Mouse (Mus musculus): ENCODE data around the gene Sh3rf3. TPM values are rescaled to one million over a fixed set of nuclear protein-coding genes. Genes with fewer than 3 reads are reported as not detected.

Gene Sh3rf3
- 10 to 100 TPM; 33.9 to 40.3 (median 35.8) TPM for total RNA-seq (2022)

DNA sequence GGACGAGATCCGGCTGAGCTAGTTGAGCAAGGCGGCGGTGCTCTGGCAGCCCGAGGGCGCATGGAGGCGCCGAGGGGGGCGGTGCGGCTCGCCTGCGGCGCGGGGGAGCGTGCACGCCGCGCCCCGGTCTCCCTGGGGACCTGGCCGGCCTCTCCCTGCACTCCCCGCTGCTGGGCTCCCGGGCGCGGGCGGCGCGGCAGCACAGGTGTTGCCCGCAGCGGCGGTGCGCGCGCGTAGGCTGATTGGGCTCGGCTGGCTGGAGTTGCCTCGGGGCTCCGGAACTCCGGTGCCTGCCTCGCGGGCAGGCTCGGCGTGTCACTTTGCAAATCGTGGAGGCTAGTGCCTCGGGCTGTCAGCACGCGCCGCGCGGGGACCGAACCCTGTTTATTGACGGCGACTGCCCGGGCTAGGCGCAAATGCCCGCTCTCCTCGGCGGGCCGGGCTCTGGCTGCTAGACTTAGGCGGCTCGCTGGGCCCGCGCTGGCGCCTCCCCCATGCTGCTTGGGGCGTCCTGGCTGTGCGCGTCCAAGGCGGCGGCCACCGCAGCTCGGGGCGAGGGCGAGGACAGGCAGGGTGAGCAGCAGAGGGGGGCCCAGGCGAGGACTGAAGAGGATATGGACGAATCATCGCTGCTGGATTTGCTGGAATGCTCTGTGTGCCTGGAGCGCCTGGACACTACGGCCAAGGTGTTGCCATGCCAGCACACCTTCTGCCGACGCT, at the start of gene Sh3rf3:
Gene Sh3rf3, plus strand, starts transcription at position 279 of the 720 bp plus-strand sequence.
- DNase-seq (ENCODE audit: low spot score in 2 of 2), result peak in 1 of 2 experiments; percentile 29

DNA sequence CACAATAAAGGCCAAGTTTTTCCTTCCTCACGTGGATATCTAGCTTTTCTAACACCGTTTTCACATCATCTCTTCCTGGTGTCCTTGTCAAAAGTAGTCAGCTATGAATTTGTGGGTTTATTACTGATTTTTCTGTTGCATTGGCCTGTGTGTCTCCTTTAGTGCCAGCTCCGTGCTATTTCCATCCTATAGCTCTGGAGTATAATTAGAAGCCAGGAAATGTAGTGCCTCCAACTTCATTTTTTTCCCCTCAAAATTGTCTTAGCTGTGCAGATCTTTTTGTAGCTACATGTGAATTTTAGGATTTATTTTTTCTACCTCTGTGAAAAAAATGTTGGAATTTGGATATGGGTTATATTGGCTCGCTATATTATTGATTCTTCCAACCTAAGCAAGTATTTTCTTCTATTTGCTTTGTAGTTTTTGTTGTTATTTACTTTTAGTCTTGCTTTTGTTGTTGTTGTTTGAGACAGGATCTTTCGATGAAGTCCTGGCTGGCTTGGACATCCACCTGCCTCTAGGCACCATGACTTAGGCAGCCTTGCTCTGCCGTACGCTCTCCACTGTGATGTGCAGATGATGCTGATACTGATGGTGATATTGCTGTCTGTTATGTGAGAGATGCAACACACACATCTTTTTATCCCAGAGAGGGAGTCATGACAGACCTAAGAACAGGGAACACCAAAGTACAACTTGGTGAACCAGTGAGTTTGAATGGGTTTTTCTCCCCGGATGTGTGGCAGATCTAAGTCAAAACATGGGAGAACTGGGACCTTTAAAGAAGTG, 24.5 kb upstream of the Sh3rf3 start:
- DNase-seq (ENCODE audit: low spot score in 2 of 2), result no peak

DNA sequence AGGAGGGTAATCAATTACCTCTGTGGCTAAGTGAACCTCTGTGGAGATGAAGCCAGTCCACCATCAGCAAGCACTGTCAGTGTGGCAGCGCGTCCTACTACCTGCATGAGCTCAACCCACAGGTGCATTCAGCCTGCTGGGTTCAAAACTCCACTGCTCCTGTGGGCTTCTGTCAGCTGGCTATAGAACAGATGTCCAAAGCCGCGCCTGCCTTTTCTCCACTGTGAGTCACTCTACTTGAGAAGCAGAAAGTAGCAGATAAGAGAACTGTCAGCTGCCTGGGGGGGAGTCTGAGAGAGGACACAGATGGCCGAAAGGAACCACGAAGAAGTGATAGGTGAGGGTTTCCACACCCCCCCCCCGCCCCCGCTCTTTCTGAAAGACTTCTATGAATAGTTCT, 15.6 kb upstream of the Sh3rf3 start:
- DNase-seq (ENCODE audit: low spot score in 2 of 2), result peak in 1 of 2 experiments; percentile 60

DNA sequence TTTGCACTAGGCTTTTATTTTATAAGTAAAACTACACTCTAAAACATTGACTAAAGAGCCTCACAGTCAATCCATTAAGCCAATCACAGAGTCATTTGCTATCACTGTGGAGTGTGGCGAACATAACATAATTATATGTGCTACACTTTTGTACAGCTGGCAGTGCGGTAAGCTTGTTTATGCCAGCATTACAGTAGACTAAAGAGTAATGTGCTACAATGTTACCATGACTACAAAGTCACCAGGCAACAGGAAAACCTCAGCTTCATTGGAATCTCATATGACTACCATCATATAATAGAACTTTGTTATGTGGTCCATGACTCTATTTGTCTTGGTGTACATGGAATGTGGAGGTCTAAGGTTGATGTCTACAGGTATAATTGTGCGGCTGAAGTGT, 15.0 kb upstream of the Sh3rf3 start:
- DNase-seq (ENCODE audit: low spot score in 2 of 2), result no peak

DNA sequence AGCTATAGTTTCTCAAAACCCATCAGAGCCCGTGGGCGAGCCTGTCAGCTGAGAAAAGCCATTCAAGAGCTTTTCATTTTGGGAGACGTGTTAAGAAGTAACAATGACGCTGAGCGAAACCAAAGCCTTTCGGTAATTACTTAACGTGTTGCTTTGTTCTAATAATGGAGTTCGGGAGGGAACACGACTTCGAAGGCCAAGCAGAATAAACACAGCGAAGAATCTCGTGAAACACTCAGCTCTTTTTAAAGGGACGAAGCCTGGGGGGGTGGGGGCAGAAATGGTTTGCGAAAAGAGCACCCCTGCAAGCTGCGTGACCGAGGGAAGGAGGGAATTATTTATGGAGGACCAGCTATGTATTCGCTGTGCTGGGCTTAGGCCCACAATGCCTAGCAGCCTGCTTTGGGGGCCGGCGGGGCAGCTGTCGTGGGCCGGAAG, 12.1 kb upstream of the Sh3rf3 start:
- peak in 1 of 2 experiments; percentile 60 for DNase-seq (ENCODE audit: low spot score in 2 of 2)

DNA sequence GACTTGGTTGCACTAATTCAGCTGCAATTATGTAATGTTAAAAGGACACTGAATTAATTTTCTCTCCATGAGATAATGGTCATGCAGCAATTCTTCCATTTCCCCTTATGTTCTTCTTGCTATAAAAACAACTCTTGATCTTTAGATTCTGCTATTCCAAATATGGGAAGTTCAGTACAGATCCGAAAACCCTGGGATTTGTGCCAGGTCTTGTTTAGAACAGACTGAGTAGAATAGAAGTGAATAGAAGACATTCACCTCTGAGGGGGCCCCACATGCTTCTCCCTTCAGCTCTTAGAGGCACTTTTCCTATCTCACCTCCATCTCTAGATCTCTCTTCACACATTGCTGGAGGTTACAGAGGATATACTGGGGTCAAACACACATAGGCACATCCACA, 10.8 kb upstream of the Sh3rf3 start:
- DNase-seq (ENCODE audit: low spot score in 2 of 2), result no peak

DNA sequence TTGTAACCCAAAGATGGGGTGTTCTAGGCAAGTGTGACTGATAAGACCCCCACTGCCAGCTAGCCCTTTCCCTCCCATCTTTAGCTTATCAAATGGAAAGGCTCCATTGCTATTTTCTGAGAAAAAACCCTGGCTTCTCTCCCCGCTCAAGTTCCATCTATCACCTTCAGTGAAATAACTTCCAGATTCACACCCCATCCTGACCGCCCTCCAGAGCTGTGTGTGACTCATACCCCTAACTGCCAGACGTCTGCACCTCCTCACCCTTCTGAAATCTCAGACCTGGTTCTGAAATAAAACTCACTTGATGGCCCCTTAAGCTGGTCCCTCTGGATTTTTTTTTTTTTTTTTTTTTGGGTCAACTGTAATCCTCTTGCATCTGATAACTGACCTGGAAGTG, 5.2 kb upstream of the Sh3rf3 start:
- DNase-seq (ENCODE audit: low spot score in 2 of 2), result no peak

DNA sequence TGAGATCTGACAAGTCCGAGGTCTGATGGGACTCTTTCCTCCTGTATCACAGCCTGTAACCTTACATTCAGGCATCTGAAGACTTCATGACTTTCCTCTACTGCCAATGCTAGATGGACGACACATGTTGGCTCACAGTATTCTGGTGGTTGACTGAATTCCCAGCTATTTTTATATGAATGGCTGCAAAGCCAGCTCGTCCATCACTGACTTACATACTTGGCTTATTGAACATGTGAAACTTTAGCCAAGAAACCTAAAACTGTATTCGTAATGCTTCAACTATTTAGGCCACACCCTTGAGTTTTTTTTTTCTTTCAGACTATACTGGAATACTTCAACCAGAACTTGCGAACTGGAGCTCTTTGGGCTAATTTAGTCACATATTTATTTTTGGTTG, 3.0 kb upstream of the Sh3rf3 start:
- DNase-seq (ENCODE audit: low spot score in 2 of 2), result no peak

DNA sequence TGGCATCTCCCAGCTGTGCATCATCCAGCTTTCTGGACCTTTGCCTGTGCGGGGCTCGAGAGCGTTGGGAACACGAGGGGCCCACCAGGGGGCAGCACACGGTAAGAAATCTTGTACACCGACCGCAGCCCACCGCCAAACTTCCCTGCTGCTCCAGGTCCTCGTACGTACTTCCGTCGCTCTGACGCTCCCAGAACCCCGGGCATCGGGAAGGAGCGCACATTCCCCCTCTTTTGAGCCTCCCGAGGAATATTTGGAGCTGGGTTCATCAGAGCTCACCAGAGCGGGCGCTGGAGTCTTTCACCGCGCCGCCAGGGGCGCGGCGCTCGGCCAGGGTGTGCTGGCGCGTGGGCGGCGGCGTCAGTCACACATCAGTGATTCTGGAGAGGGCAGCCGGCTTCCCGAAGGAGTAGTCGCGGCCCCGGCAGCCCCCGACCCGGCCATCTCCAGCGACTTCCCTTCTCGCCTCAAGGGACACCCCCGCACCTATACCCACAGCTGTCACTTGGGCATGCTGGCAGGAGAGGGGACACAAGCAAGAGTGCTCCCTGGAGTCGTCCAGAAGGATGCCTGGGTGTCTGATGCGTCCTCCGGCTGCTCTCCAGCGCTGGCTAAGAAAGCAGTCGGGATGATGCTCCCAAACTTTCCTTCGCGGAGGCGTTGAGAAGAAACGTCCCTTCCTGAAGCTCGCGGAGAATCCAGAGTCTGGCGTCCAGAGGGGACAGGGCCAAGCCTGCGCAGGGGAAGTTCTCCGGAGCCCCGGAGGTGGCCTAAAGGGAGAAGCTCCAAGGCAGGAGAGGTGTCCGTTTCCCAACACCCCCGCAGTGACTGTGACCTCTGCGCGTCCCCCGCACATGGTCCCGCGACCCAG, 714 bp upstream of the Sh3rf3 start:
- peak; percentile 79 to 82 for DNase-seq (ENCODE audit: low spot score in 2 of 2)

DNA sequence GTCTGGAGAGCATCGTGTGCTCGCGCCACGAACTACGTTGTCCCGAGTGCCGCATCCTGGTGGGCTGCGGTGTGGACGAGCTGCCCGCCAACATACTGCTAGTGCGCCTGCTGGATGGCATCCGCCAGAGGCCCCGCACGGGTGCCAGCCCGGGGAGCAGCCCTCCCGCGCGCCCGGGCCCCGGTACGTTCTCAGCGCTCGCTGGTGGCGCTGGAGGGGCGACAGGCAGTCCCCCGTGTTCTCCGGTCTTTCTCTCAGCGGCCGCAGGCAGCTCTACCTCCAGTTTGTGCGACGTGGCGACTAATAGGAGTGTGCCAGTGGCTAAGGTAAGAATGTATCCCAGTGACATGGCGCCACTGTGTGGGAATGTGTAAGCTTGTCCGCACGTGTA, 637 bp downstream of the Sh3rf3 start:
- peak; percentile 37 to 40 for DNase-seq (ENCODE audit: low spot score in 2 of 2)

DNA sequence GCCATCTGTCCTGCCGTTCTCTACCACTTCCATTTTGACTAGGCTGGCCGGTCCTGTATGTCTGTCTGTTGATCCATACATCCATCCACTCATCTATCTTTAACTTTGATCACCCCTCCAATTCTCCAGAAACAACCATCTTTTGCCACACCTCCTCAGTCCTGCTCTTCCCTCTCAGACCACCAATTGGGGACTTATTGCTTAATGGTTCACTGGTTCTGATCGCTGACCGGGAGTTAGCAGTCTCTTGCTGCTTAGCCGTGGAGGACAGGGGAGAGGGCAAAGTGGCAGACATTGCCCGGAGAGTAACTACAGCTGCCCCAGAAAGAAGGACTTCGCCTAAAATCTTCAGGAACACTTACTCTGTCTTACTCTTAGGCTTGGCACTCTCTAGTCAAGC, 1.3 kb downstream of the Sh3rf3 start:
- no peak for DNase-seq (ENCODE audit: low spot score in 2 of 2)

DNA sequence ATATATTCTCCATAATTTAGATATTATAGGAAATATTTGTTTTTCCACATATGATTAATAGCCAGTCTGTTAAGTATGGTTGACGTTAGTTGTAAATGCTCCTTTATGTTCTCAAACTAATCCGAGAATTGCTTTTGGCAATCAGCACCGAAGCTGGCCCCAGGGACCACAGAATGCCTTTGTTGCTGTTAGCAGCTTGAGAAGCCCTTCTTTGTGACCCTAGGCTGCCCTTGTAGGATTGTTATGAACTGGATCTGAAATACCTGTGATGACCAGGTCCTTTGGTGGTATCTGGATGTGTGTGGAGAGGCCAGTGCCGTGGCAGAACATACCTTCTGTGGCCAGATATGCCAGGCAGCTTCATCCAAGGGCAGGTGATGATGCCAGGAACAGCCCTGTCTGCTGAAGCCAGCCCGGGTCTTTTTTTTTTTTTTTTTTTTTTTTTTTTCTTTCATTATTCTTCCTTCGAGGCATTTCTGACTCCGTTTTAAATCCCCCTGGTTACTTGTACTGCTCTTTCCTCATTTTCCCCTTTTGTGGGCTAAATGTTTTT, 10.9 kb downstream of the Sh3rf3 start:
- no peak for DNase-seq (ENCODE audit: low spot score in 2 of 2)

DNA sequence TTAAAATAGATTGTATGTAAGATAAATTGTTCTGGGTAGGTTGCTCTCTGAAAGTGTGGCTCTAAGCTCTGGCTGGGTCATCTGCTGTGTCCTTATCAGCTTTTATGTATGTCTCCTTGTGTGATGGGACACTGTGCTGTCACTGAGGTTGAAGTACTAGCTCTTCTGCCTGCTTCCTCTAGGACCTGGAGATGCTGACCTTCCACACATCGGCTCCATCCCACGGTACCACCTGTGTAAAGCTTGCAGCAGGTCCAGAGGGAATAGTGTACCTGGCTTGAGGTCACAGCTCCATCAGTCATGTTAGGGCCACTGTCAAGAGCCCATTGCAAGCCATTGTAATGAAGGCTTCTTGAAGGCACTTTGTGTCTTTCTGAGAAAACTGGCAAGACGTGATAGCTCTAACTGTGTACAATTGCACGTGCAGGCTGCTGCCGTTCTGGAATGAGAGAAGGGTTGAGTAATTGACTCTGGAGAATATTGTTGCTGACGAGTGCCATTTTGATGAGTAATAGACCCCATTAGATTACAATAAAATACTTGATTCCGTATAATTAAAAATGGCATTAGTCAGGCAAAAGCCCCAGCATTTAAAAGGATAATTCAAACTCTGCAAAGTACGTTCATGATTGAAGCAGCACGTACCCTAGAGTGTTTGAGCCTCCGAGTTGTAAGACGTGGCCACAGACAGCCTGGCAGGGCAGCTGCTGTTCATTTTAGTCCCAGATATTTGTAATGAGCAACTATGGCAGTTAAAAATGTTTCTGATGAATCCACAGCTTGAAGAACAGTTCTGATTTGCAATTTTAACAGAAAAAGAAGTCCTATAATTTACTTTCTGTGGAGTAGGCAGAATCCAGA, 16.3 kb downstream of the Sh3rf3 start:
- DNase-seq (ENCODE audit: low spot score in 2 of 2), result no peak

DNA sequence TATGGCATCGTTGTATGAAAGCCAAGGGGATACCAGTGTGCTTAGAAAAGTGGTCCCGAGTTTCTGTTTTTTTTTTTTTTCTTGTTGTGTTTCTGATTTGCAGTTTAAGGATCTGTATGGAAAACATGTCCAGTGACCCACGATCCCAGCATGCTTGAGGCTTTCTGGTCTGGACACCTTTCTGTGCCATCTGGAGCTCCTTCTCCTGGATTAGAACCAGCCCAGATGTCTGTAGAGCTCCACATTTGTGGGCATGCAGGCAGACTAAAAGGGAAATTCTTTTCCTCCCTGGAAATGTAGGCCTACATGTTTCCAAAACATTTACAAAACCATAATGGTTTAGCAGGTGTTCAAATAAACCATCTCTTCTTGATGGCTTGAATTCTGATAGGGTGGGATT, 20.0 kb downstream of the Sh3rf3 start:
- no peak for DNase-seq (ENCODE audit: low spot score in 2 of 2)

DNA sequence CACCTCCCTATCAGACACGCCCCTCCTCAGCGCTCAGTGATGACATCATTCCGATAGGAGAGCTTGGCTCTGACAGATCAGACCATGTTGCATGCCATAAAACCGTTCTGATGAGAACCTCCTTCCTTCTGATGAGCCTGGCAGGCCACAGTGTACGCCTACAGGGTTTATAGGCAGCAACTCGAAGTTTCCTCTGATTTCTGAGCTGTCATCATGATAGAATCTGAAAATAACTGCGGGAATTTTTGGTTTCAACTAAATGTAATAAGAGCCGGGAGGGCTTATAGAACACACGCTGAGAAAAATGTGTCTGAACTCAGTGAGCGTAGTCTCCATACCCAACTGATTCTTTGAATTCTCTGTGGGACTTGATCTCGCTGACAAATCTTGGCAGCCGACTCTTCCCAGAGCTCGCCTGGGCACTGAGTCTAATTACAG, 20.6 kb downstream of the Sh3rf3 start:
- peak in 1 of 2 experiments; percentile 30 for DNase-seq (ENCODE audit: low spot score in 2 of 2)

DNA sequence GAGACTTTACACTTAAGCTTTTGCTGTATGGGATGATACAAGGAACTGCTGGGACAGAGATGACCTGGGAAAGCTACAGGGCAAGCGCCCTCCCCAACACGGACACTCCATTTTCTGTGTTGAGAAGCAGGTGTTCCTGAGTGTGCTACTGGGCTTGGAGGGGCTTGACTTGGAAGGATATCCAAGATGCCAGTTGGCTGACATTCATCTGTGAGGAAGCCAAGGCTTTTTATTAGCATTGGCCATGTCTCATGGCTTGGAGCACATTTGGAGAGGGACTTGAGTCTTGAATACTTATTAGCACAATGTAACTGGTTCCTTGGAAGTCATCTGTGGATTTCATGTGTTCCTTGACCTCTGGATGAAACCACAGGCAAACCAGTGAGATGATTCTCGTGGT, 23.2 kb downstream of the Sh3rf3 start:
- no peak for DNase-seq (ENCODE audit: low spot score in 2 of 2)

DNA sequence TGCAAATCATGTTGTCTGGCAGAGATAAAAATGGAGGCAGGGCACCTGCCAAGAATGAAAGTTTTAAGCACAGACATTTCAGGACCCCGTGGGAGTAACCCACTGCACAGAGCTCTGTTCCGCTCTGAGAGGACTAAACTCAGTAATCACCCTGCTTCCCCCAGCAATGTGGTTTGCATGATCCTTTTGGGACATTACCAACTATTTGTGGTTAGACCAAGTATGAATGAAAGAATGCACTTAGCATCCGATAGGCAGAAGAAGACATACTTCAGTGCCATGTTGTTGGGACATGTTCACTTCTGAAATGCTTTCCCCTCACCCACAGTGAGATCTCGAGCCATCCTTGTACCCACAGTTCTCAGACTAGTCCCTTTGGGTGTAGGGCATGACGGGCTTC, 24.3 kb downstream of the Sh3rf3 start:
- no peak for DNase-seq (ENCODE audit: low spot score in 2 of 2)

DNA sequence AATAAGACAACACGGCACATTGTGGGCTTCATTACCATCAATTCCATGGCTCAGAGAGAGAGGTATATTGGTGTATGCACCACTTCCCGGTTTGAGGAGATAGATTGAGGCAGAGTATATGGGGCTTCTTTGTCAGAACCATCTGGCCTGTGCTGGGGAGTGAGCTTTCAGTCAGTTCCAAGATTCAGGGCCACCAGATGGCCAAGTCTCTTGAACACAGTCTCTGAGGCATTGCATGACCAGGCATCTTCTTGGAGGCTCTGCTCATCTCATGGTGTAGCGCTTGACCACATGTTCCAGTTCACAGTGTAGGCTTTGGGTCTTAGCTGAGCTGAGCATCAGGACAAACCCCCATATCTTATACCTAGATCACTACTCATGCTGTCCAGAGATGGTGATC, 28.8 kb downstream of the Sh3rf3 start:
- no peak for DNase-seq (ENCODE audit: low spot score in 2 of 2)

DNA sequence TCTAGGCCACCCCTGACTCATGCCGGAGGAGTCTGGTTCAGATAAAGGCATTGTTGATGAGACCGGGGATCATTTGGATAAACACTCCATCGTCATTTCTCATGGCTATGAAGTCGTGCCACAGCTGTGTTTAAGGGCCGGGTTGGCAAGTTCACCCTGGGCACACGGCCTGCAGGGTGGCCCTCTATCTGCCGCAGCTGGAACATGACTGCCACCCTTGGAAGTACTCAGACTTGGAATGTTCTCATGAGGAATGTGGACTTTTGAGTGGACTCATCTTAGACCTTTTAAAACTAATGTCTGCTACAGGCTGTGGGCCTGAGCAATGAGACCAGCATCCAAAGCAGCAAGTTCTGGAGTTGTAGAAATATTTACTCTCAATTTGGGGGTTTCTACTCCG, 29.9 kb downstream of the Sh3rf3 start:
- DNase-seq (ENCODE audit: low spot score in 2 of 2), result no peak

DNA sequence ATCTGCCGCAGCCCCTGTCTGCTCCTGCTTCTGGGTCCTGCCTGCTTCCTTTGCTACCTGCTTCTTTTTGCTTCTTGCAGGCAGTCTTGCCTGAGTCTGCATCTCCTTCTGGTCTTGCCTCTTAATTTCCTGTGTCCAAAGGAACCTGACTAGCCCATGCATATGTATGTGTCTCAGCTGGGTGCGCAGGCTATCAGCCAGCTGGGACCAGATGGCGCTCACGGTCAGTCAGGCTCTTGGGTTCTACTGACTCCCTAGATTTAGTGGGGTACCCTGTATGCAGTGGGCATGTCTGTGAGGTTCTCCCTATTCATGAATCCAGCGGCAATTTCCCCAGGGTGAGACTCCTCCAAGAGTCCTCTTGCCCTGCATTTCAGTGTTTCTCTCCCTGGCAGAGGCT, 35.0 kb downstream of the Sh3rf3 start:
- DNase-seq (ENCODE audit: low spot score in 2 of 2), result no peak

DNA sequence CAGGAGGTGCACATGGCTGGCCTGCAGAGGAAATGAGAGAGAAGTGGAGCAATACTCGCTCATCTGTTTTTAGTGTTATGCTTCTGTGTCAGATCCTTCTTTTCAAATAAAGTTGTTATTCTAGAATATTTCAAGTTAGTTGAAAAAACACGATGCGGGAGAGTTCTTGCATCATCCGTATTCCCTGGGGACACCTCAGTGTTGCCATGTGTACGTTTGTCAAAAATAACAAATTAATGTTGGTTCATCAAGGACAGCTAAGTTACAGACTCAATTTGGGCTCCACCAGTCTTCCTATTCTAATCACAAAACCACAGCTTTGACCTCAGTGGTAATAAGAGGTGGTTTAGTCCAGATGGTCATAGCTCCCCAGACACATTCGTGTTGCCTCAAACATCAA, 35.4 kb downstream of the Sh3rf3 start:
- DNase-seq (ENCODE audit: low spot score in 2 of 2), result no peak
